Mouse (Mus musculus): Measurements from ENCODE around the gene Rpl37a.

Rpl37a gene

DNA sequence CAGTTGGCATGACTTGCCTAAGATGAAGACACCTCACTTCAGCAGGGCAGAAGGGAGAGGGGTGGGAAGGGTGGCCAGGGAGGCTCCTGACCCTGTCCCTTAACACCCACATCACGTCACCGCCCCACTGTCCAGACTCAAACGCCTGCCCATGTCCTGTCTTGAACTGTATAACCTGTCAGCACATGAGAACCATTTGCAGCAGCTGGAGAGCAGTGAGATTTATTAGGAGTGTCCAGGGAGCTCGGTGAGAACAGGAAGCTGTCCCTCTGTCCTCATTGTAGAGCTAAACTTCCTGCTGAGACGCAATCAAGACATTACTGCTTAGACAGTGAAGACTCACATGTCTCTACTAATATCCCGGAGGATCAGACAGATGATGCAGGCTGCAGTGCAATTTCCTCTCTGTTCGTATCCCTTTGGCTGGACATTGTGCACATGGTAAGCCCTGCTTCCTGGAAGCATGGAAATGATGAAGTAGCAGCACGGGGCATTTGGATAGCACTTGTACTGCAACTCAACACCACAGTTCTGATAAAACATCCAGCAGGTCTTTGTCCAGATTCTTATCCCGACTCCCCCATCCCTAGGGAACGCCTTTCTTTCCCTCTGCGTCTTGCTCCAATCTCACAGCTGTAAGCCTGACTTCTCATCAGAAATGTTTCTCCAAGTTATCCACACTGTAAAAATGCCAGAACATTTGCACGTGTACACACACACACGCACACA, 25.5 kb downstream of the Rpl37a start:
- DNase-seq (ENCODE audit: low read depth in 1 of 2, low spot score in 2 of 2): no peak

DNA sequence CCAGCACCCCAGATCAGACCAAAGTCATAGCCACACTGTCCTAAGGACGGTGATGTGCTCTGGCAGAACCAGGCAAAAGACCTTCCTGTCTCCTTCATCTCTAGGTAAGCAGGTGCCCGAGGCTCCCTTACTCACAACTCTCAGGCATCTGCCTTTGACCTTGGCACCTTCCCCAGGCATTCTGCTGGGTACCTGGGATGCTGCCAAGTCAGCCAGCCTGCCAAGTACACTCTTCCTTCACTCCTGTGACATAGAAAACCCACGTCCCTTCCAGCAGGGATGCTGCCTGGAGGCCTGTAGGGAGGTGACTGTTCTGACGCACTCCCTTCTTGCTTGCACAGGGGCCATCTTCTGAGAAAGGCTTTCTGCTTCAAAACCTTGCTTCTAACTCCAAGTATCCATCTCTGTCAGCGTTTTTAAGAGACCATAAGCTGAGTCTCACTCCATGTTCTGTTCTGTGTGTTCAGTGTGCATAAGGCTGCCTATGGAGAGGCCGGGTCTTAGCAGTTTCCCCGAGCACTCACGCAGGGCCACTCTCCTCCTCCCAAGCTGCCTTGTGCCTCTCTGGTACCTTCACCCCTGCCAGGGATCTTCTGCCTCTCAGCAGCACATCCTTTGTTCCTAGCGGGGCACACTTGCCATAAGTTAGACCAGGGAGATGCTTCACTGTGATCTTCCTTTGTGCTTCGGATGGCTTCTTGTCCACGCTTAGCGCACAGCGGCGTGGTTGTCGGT, 28.0 kb downstream of the Rpl37a start:
- DNase-seq (ENCODE audit: low read depth in 1 of 2, low spot score in 2 of 2): no peak

DNA sequence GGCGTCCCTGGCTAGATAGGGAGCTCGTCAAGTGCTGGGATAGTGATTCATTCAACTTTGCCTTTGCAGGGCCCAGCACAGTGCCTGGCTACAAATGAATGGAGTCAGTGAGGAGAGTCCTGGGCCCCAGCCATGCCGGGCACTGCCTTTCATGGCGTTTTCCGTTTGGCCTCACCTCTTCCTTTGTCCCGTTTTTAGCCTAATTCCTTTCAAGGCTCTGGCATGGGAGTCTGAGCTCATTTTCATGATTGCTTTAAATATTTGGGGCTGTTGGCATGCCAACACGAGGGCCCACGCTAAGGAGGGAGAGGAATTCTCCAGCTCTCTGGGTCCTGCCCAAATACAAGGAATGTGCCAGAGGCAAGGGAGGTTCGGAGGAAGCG, 28.6 kb downstream of the Rpl37a start:
- DNase-seq (ENCODE audit: low read depth in 1 of 2, low spot score in 2 of 2): no peak

DNA sequence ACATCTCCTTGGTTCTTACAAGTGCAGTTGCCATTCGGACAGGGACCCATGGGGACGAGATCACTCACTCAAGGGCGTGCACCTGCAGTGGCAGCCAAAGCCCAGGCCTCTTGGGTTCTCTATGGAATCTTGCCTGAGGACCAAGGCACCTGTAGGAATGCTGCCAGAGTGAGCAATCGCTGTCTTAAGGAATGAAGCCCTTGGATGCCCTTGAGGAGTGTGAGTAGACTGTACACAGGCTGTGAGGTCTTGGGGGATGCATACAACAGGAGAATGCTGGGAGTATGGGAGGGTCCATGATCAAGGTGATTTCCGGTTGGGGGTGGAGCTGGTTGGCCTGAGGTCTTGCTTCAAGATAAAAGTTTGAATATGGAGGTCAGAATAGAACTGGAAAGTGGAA, 30.3 kb downstream of the Rpl37a start:
- no peak for DNase-seq (ENCODE audit: low read depth in 1 of 2, low spot score in 2 of 2)

DNA sequence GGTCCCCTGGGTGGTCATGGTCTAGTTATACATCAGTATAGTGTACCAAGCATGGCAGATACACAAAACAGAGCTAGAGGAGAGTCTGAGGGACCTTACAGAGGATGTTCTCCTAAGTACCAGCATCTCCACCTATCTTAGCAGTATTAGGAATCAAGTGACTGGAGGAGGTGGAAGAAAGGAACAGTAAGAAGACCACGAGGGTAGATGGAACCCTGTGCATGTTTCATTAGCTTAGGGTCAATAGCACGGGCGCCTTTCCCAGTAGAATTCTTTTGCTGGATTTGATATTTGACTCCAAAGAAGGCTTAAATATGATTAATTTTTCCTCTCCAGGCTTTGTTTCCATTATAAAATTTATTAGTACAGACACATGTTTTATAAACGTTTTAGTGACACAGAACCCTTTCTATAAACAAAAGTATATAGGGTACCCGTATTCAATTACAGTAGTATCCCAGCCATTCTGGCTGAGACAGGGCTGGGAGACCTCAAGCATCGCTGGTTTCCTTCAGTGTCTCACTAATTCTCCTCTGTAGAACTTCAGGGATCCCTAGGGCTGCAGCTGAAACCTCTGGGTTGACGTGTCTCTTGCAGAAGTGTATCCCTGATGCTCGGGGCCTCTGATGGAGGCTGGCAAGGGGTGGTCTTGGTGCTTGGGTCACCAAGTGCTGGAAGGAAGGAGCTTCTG, 33.9 kb downstream of the Rpl37a start:
- DNase-seq (ENCODE audit: low read depth in 1 of 2, low spot score in 2 of 2): no peak

DNA sequence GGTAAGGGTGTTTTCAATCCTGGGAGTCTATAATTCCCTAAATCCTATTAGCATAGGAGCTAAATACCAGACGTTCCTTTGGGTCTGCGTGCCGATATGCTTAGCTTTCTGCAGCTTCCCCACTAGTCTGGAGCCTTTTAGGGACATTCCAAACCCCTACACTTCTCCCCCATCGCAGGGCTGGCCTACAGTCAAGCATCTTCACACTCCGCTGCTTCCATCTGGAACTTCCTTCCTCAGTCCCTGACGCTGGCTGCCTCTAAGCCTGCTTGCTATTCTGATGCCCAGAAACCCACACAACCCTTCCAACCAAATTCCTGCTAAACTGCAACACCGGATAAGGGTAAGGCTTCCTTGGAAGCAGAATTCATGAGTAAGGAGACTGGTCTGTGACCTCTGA, 35.3 kb downstream of the Rpl37a start:
- DNase-seq (ENCODE audit: low read depth in 1 of 2, low spot score in 2 of 2): no peak

DNA sequence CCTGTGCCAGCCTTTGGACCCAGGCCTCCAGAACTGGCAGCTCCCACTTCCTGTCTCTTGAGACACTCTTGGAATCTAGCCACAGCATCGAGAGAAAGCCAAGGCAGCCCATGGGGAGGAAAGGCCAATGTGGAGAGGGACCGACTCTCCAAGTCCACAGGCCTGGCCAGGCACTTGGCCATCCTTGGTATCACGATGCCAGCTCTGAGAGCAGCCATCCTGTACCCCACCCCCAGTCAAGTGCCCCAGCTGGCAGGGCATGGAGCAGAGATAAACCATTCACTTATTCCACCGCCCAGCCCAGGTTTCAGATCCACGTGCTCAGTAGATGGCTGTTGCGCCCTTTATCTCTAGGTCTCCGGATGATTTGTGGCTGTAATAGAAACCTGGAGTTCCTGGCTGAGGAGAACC, 40.3 kb downstream of the Rpl37a start:
- no peak for DNase-seq (ENCODE audit: low read depth in 1 of 2, low spot score in 2 of 2)

DNA sequence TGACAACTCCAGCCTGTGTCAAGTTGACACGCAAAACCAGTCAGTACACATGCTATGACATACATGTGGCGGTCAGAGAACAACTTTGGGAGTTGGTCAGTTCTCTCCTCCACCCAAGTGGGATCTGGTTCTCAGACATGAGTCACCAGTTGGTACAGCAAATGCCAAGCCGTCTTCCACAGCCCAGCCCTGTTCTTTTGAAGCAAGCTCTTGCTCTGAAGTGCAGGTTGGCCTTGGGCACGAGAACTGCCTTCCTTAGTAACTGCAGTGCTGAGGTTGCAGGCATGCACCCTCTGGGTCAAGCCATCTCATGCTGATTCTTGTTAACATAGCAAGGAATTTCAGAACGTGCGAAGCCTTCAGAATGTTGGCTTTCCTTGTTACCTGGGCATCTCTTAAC, 42.1 kb downstream of the Rpl37a start:
- DNase-seq (ENCODE audit: low read depth in 1 of 2, low spot score in 2 of 2): no peak

DNA sequence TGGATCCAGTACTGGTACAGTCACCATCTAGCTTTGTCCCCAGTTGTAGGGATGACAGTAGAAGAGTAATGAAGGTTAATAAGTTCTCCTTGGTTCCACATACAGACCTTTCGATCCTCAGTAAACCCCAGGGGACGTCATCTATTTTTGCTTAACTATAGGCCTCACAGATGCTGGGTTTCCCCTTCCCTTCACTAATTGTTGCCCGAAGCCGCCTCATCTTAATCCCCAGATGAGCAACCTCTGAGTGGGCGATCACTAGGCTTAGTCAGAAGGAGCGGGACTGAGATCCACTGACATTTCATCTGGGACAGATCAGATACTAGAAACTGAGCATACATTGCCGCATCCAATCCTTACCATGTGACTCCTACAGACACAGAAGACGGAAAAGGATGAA, 44.1 kb downstream of the Rpl37a start:
- no peak for DNase-seq (ENCODE audit: low read depth in 1 of 2, low spot score in 2 of 2)

DNA sequence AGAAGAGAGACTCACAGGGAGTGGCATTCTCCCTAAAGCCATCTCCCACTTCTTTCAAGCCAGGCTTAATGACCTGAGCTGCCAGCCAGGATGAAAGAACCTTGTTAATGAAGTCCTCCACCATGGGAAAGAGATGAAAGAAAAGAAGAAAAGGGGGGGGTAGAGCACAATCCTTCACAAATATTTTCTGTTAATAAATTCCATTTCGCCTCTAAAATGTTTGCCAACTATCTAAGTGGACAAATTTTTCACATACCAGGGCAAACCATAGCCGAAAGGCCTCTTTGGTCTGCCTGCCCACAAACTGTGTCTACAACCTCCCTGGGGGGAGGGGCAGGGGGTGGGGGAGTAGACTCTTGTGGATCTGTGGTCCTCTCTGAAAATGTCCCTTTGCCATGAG, 44.7 kb downstream of the Rpl37a start:
- no peak for DNase-seq (ENCODE audit: low read depth in 1 of 2, low spot score in 2 of 2)

DNA sequence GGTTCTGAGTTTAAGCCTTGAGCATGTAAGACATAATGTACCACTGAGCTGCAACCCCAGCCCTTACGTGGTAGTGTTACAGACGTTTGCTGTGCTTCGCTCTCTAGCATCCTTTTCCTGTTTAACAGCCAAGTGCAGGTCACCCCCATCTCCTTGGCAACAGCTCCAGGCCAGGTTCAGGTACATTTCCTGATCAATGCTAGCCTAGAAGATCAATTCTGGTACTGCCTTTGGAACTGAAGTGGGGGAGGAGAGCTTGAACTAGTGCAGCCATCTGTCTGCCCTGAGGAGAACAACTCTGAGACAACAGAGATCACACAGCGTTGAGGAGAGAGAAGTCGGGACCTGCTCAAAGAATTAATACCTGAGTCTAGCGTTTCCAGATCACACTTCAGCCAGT, 48.7 kb downstream of the Rpl37a start:
- DNase-seq (ENCODE audit: low read depth in 1 of 2, low spot score in 2 of 2): no peak
